Mouse (Mus musculus) CH12.LX (cell line): ENCODE data around the gene Olfr1153. TPM values are rescaled to one million over a fixed set of nuclear protein-coding genes. Genes with fewer than 3 reads are reported as not detected.

ENCODE experiments used
- DNase-seq: peaks from one replicate; pipeline ENCODE4 v3.0.0-alpha.2; 2013; ENCODE audit errors: extremely low read depth
- H3K27ac ChIP-seq: 2 replicates; pipeline ENCODE4 v1.5.1; 2012; ENCODE audit warnings: low read depth, mild to moderate bottlenecking, control low read depth, moderate library complexity; ENCODE audit not compliant: insufficient read depth
- H3K27me3 ChIP-seq: replicated peaks from 2 replicates; pipeline ENCODE3; 2012; ENCODE audit warnings: inconsistent platforms
- H3K36me3 ChIP-seq, 2 experiments: replicated peaks in 1 of 2; 2 replicates each; pipeline versions ENCODE3 to v1.6.1; 2012; ENCODE audit warnings: inconsistent platforms in 1 of 2, low read length in 1 of 2, mild to moderate bottlenecking in 1 of 2, mixed read lengths in 1 of 2, moderate library complexity in 1 of 2; ENCODE audit not compliant: control insufficient read depth in 1 of 2, insufficient read depth in 1 of 2
- H3K4me1 ChIP-seq, 2 experiments: 2 replicates each; pipeline ENCODE4 v1.6.1; 2012; ENCODE audit warnings: inconsistent platforms in 1 of 2, moderate library complexity in 1 of 2; ENCODE audit not compliant: insufficient read depth in 2 of 2, control insufficient read depth in 1 of 2
- H3K4me2 ChIP-seq: 2 replicates; pipeline ENCODE4 v1.6.1; 2012; ENCODE audit warnings: low read depth, mild to moderate bottlenecking, control low read depth; ENCODE audit not compliant: poor library complexity, insufficient read depth, severe bottlenecking
- H3K4me3 ChIP-seq, 3 experiments: fragments of 150-350 bp in 1 of 3; sonication (generic) in 1 of 3; replicated peaks in 1 of 3; 2 replicates each; pipeline versions ENCODE3 to v1.5.1; 2011 to 2012; ENCODE audit warnings: low read depth in 2 of 3, low read length in 2 of 3, mild to moderate bottlenecking in 2 of 3, moderate library complexity in 2 of 3, control low read depth in 1 of 3, improper control_type of control experiment in 1 of 3, inconsistent platforms in 1 of 3, mixed read lengths in 1 of 3; ENCODE audit not compliant: poor library complexity in 1 of 3
- H3K79me2 ChIP-seq: replicated peaks from 2 replicates; pipeline ENCODE4 v1.6.1; 2012; ENCODE audit warnings: mild to moderate bottlenecking, moderate library complexity; ENCODE audit not compliant: control insufficient read depth, poor library complexity, insufficient read depth, severe bottlenecking; ENCODE audit errors: extremely low read depth
- H3K9ac ChIP-seq: 2 replicates; pipeline ENCODE4 v1.6.1; 2012; ENCODE audit warnings: low read depth, mild to moderate bottlenecking, control low read depth, moderate library complexity; ENCODE audit not compliant: insufficient read depth
- H3K9me3 ChIP-seq: replicated peaks from 2 replicates; pipeline ENCODE3; 2012; ENCODE audit warnings: low read length, inconsistent platforms, mixed read lengths
- BHLHE40 ChIP-seq: IDR thresholded peaks from 2 replicates; pipeline ENCODE4 v1.6.1; 2011; ENCODE audit warnings: mild to moderate bottlenecking, low read depth, low read length, improper control_type of control experiment
- ELF1 ChIP-seq: IDR thresholded peaks from 2 replicates; pipeline ENCODE4 v1.6.1; 2014; ENCODE audit warnings: low read depth, mild to moderate bottlenecking, inconsistent platforms, low read length, improper control_type of control experiment
- EP300 ChIP-seq: IDR thresholded peaks from 2 replicates; pipeline ENCODE4 v1.6.1; 2011; ENCODE audit warnings: low read length, improper control_type of control experiment
- ETS1 ChIP-seq: conservative IDR thresholded peaks from 2 replicates; pipeline ENCODE4 v1.6.1; 2012; ENCODE audit warnings: low read depth, mild to moderate bottlenecking, inconsistent platforms, low read length, improper control_type of control experiment, moderate library complexity
- GABPA ChIP-seq: IDR thresholded peaks from 2 replicates; pipeline ENCODE4 v1.6.1; 2012; ENCODE audit warnings: low read depth, low read length, improper control_type of control experiment, inconsistent platforms; ENCODE audit not compliant: insufficient replicate concordance
- HCFC1 ChIP-seq: IDR thresholded peaks from 2 replicates; pipeline ENCODE4 v1.6.1; 2012; ENCODE audit warnings: low read depth, mild to moderate bottlenecking, inconsistent platforms, low read length, improper control_type of control experiment
- IRF4 ChIP-seq: IDR thresholded peaks from 2 replicates; pipeline ENCODE4 v1.6.1; 2014; ENCODE audit warnings: low read depth, mild to moderate bottlenecking, inconsistent platforms, low read length, improper control_type of control experiment
- JUN ChIP-seq: IDR thresholded peaks from 2 replicates; pipeline ENCODE4 v1.6.1; 2011; ENCODE audit warnings: low read depth, mild to moderate bottlenecking, low read length, improper control_type of control experiment, moderate library complexity; ENCODE audit not compliant: insufficient read depth
- KAT2A ChIP-seq: IDR thresholded peaks from 2 replicates; pipeline ENCODE4 v1.6.1; 2012; ENCODE audit warnings: low read length, improper control_type of control experiment, inconsistent platforms; ENCODE audit not compliant: insufficient replicate concordance
- MAX ChIP-seq: IDR thresholded peaks from 2 replicates; pipeline ENCODE4 v1.6.1; 2011; ENCODE audit warnings: low read length, improper control_type of control experiment
- NELFE ChIP-seq: IDR thresholded peaks from 2 replicates; pipeline ENCODE4 v1.6.1; 2011; ENCODE audit warnings: low read depth, low read length, improper control_type of control experiment
- POLR2A ChIP-seq: IDR thresholded peaks from 2 replicates; pipeline ENCODE4 v1.6.1; 2011; ENCODE audit warnings: low read depth, mild to moderate bottlenecking, improper control_type of control experiment, low read length
- SMC3 ChIP-seq: IDR thresholded peaks from 2 replicates; pipeline ENCODE4 v1.6.1; 2011; ENCODE audit warnings: low read depth, low read length, improper control_type of control experiment
- TBP ChIP-seq: conservative IDR thresholded peaks from 2 replicates; pipeline ENCODE4 v1.6.1; 2011; ENCODE audit warnings: low read depth, low read length, improper control_type of control experiment
- UBTF ChIP-seq: IDR thresholded peaks from 2 replicates; pipeline ENCODE4 v1.6.1; 2012; ENCODE audit warnings: low read depth, mild to moderate bottlenecking, inconsistent platforms, low read length, improper control_type of control experiment, moderate library complexity
- USF1 ChIP-seq: IDR thresholded peaks from 2 replicates; pipeline ENCODE4 v1.6.1; 2014; ENCODE audit warnings: low read depth, mild to moderate bottlenecking, inconsistent platforms, low read length, improper control_type of control experiment
- ZC3H11A ChIP-seq: IDR thresholded peaks from 2 replicates; pipeline ENCODE4 v1.6.1; 2012; ENCODE audit warnings: low read depth, mild to moderate bottlenecking, inconsistent platforms, low read length, improper control_type of control experiment
- ZNF384 ChIP-seq: IDR thresholded peaks from 2 replicates; pipeline ENCODE4 v1.6.1; 2012; ENCODE audit warnings: low read depth, low read length, improper control_type of control experiment, inconsistent platforms
- dilution Hi-C: fragments of 300-500 bp; cut with MboI; formaldehyde crosslinking; loops from 2 replicates; pipeline ENCODE4 v1.14.3; 2020; ENCODE audit warnings: low sequenced_read_pairs; ENCODE audit not compliant: extremely low pct_unique_long_range_greater_than_20kb, extremely low pct_ligation_motif_present
- in situ Hi-C: fragments of 300-500 bp; cut with MboI; formaldehyde crosslinking; loops from 3 replicates; pipeline ENCODE4 v1.14.3; 2019; ENCODE audit warnings: low sequenced_read_pairs, low pct_ligation_motif_present, low pct_unique_long_range_greater_than_20kb, mixed read lengths
- polyA plus RNA-seq: library from polyadenylated mRNA; unstranded; fragments of >175 nt; gene quantifications from 2 replicates; pipeline ENCODE4 v1.2.1, GENCODE M21; 2012; ENCODE audit warnings: low read depth; ENCODE audit not compliant: insufficient read length
- total RNA-seq, 2 experiments: library from RNA; depleted of rRNA; stranded (reverse); fragments of 300-350 nt in 1 of 2; fragments of >200 nt in 1 of 2; gene quantifications; 2 replicates each; pipeline ENCODE4 v1.2.3; 2012 to 2014

The Olfr1153 gene
- total RNA-seq (2012; rRNA removed) (not detected in 2 replicates), total RNA-seq (2014; rRNA removed) (not detected in 2 replicates), polyA plus RNA-seq (not detected in 2 replicates)

DNA sequence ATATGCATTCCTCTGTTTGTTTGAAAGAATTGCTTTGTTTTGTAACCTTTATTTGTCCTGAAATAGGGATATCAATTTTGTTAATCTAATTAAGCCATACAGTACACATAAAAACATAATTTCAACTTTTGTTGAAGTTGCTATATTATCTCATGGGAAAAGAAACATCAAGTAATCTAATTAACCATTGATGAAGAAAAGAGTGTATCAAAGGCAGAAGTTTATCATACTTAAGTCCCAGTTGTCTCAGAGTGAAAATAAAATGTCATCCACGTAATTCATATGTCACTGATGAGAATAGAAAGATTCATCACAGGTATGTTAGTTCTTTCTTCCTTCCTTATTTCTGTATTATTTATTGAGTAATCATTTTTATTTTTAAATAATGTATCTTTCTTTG is at the start of gene Olfr1153:
Gene Olfr1153 (plus strand): TSS at position 301 of the 400 bp plus-strand sequence.
- Histone ChIP-seq H3K79me2 (no peaks in the 10 kb centered on the region), H3K9me3 (peaks cover 13% of the 10 kb centered on the region), H3K4me2 (no peak within 1 kb of the TSS), H3K36me3 (no peaks in the 10 kb centered on the region), H3K27ac (no peak within 1 kb of the TSS), H3K4me1 (no peaks in the 10 kb centered on the region), H3K4me3 (no peak within 1 kb of the TSS), H3K9ac (no peak within 1 kb of the TSS), H3K27me3 (no peaks in the 10 kb centered on the region)
- dilution Hi-C loops (no loop called here), in situ Hi-C loops (no loop called here)
- no peak for DNase-seq
- TF ChIP-seq KAT2A: no peak
- no peak for TF ChIP-seq BHLHE40
- TF ChIP-seq EP300: no peak
- no peak for TF ChIP-seq ZC3H11A
- no peak for TF ChIP-seq SMC3
- TF ChIP-seq TBP: no peak
- TF ChIP-seq ETS1: no peak
- no peak for TF ChIP-seq MAX
- TF ChIP-seq GABPA: no peak
- no peak for TF ChIP-seq USF1
- TF ChIP-seq UBTF: no peak
- TF ChIP-seq POLR2A: no peak
- no peak for TF ChIP-seq ELF1
- TF ChIP-seq IRF4: no peak

DNA sequence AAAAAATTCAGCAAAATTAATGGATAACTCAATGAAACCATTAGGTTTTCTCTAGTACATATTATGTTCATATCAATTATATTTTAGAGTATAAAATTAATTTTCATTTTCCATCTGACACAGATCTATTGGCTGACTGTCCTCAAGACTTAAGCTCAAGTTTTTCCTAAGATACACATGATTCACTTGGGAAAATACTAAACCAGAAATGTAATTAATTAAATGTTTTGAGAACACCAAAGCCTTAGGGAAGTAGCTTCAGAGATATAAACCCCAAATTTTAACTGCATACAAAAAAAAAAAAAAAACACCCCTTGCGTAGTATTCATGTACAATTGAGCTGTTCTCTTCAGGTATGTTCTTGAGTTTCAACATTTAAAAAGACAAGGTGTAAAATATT is 39.2 kb upstream of the Olfr1153 start, which contains the start of gene Olfr1151:
Gene Olfr1151 (plus strand): TSS at position 301 of the 400 bp plus-strand sequence.
- Histone ChIP-seq H3K4me3 (no peak within 1 kb of the TSS), H3K4me1 (no peaks in the 10 kb centered on the region), H3K36me3 (no peaks in the 10 kb centered on the region), H3K9me3 (peaks cover 11% of the 10 kb centered on the region), H3K4me2 (no peak within 1 kb of the TSS), H3K79me2 (no peaks in the 10 kb centered on the region), H3K27ac (no peak within 1 kb of the TSS), H3K9ac (no peak within 1 kb of the TSS), H3K27me3 (no peaks in the 10 kb centered on the region)
- TF ChIP-seq JUN (no peak), HCFC1 (no peak), ZNF384 (no peak), NELFE (no peak)
- no peak for DNase-seq
- in situ Hi-C loops (no loop called here), dilution Hi-C loops (no loop called here)
